Mouse (Mus musculus) ES-Bruce4 (cell line): ENCODE results near the gene Gm10775.

ENCODE experiments used
- CTCF ChIP-seq: IDR thresholded peaks from one replicate; pipeline ENCODE4 v1.8.1; 2011; ENCODE audit warnings: low read depth, low read length
- EP300 ChIP-seq: IDR thresholded peaks from 2 replicates; pipeline ENCODE4 v1.6.1; 2011; ENCODE audit warnings: low read depth, low read length; ENCODE audit not compliant: insufficient read depth
- POLR2A ChIP-seq: IDR thresholded peaks from one replicate; pipeline ENCODE4 v1.8.1; 2011; ENCODE audit warnings: low read length; ENCODE audit not compliant: insufficient read depth

DNA sequence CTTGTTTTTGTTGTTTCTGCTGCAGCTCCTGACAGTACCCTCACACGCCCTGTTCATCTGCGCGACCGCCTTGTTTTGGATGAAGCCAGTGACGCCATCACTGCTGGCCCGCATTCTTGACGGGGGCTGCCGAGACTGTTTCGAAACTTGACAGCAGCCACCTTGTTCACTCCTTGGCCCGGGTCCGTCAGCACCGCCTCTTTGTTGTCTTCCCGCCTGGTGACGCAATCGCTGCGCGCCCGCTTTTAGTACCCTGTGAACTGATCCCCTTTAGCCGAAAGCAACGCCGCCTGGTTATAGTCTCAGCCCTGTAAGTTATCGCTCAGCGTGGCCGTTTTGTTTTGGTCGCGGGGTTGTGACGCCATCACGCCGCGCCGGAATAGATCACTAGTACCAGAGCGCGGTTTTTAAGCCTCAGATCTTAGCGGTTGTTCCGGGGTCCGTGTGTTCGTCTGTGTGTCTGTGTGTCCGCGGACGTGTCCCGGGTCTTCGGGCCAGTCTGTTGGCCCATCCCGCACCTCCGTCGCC, 18.2 kb upstream of the Gm10775 start:
- TF ChIP-seq EP300 (no peak), CTCF (no peak), POLR2A (peak; percentile 20)
